Mouse (Mus musculus) limb, embryonic 12.5 days (tissue): ENCODE measurements around the gene Ndufa4l2. TPM values are rescaled to one million over a fixed set of nuclear protein-coding genes. Genes with fewer than 3 reads are reported as not detected.

Experiments used
- ATAC-seq: fragments of 200-750 bp; cut with Nextera tagmentation; 2 replicates; pipeline ENCODE4 v1.8.0; 2017; ENCODE audit warnings: low read depth, moderate TSS enrichment; ENCODE audit not compliant: insufficient number of reproducible peaks, insufficient read depth, low FRiP score, low TSS enrichment
- H3K27ac ChIP-seq: fragments of 300-500 bp; sonication (generic); 2 replicates; pipeline ENCODE4 v1.5.1; 2016; ENCODE audit warnings: mild to moderate bottlenecking, moderate library complexity
- H3K27me3 ChIP-seq: fragments of 300-500 bp; sonication (generic); 2 replicates; pipeline ENCODE4 v1.6.1; 2016; ENCODE audit warnings: mild to moderate bottlenecking, moderate library complexity
- H3K36me3 ChIP-seq: fragments of 300-500 bp; sonication (generic); 2 replicates; pipeline ENCODE4 v1.6.1; 2016; ENCODE audit warnings: mild to moderate bottlenecking, moderate library complexity
- H3K4me1 ChIP-seq: fragments of 300-500 bp; sonication (generic); replicated peaks from 2 replicates; pipeline ENCODE4 v1.6.1; 2016
- H3K4me2 ChIP-seq: fragments of 300-500 bp; sonication (generic); 2 replicates; pipeline ENCODE4 v1.6.1; 2016; ENCODE audit warnings: mild to moderate bottlenecking, moderate library complexity
- H3K4me3 ChIP-seq: fragments of 300-500 bp; sonication (generic); replicated peaks from 2 replicates; pipeline ENCODE4 v1.5.1; 2016; ENCODE audit warnings: mild to moderate bottlenecking
- H3K9ac ChIP-seq: fragments of 300-500 bp; sonication (generic); replicated peaks from 2 replicates; pipeline ENCODE4 v1.6.1; 2016; ENCODE audit warnings: mild to moderate bottlenecking, moderate library complexity
- H3K9me3 ChIP-seq: fragments of 300-500 bp; sonication (generic); 2 replicates; pipeline ENCODE4 v1.6.1; 2016; ENCODE audit warnings: mild to moderate bottlenecking, moderate library complexity
- WGBS: fragments of 180-500 bp; shearing (Covaris S2); methylation state at CpG from one replicate; pipeline ENCODE4 v1.1.7; 2016; 5-methylcytosine and 5-hydroxymethylcytosine counted together
- polyA plus RNA-seq: library from polyadenylated mRNA; unstranded; fragments of >200 nt; fragmentation: Nextera tagmentation; extraction: Ambion mirVana; gene quantifications from 2 replicates; pipeline ENCODE4 v1.2.1, GENCODE M21; 2016

Ndufa4l2 gene
- 0.60 and 1.6 TPM in 2 replicates for polyA plus RNA-seq

GRCm38 (mm10) chr10:127514764-127515163 is at the start of gene Ndufa4l2:
Gene Ndufa4l2 (plus strand): TSS chr10:127514967.
- no peak for ATAC-seq
- Histone ChIP-seq H3K4me2 (peak within 1 kb of the TSS; percentile 95), H3K36me3 (peaks cover 28% of the 10 kb centered on the region), H3K4me1 (peaks cover 79% of the 10 kb centered on the region), H3K27ac (no peak within 1 kb of the TSS), H3K9ac (peak within 1 kb of the TSS; percentile 12; the same call in 1 of the 2 replicates), H3K27me3 (peaks cover 83% of the 10 kb centered on the region), H3K4me3 (peak within 1 kb of the TSS; percentile 50), H3K9me3 (no peaks in the 10 kb centered on the region)
- 11% methylated on average over 6 of the region's 6 CpGs for WGBS

DNA sequence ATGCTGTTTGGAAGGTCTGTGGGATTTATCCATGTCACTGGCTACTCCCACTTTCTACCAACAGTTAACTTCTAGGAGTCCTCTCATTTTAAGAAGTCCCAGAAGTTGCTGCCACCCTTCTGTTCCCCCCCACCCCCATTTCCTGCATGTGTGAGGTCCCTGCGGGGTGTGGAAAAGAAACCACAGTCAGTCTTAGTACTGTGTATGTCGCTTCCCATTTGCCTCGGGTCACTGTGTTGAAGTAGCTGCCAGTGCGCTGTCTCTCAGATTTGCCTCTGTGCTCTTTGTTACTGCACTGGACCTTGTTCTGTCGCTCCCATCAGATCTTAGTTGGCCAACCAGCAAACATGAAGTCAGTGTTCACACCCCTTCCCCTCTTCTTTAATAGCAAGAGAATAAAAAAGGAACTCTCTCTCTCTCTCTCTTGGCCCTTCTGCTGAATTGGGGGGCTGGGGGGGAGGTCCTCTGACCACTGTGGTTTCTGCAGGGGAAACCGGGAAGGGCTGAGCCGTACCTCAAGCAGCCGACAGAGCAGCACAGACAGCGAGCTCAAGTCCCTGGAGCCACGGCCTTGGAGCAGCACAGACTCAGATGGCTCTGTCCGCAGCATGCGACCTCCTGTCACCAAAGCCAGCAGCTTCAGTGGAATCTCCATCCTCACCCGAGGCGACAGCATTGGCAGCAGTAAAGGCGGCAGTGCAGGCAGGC is 43.3 kb upstream of the Ndufa4l2 start:
- no peak overlapping the region; the same call in 1 of the 2 replicates for H3K9ac ChIP-seq
- WGBS = 54% methylated on average over 15 of the region's 15 CpGs

GRCm38 (mm10) chr10:127472722-127473121 is 42.0 kb upstream of the Ndufa4l2 start:
- H3K4me3 ChIP-seq = no peak overlapping the region
- H3K4me1 ChIP-seq = peaks cover 12% of the 10 kb centered on the region
- H3K27ac ChIP-seq = no peak overlapping the region
- H3K9ac ChIP-seq = no peak overlapping the region
- H3K9me3 ChIP-seq = no peaks in the 10 kb centered on the region
- no peaks in the 10 kb centered on the region for H3K27me3 ChIP-seq
- ATAC-seq = no peak
- WGBS = 80% methylated on average over 9 of the region's 9 CpGs
- H3K36me3 ChIP-seq = peaks cover 74% of the 10 kb centered on the region
- H3K4me2 ChIP-seq = no peak overlapping the region

More for the DNA sequence above, 43.3 kb upstream of the Ndufa4l2 start:
- Histone ChIP-seq H3K27ac (no peak overlapping the region; the same call in 1 of the 2 replicates), H3K27me3 (no peaks in the 10 kb centered on the region), H3K4me1 (peaks cover 12% of the 10 kb centered on the region), H3K4me2 (no peak overlapping the region), H3K9me3 (no peaks in the 10 kb centered on the region), H3K36me3 (peaks cover 68% of the 10 kb centered on the region), H3K4me3 (no peak overlapping the region)
- ATAC-seq = no peak

- ATAC-seq = no peak
- Histone ChIP-seq H3K27ac (no peak overlapping the region), H3K27me3 (no peaks in the 10 kb centered on the region), H3K4me1 (peaks cover 12% of the 10 kb centered on the region), H3K36me3 (peaks cover 75% of the 10 kb centered on the region), H3K4me3 (no peak overlapping the region), H3K9ac (no peak overlapping the region), H3K9me3 (no peaks in the 10 kb centered on the region), H3K4me2 (no peak overlapping the region)
- 97% methylated on average over 4 of the region's 4 CpGs for WGBS
Measured at GRCm38 (mm10) chr10:127475175-127475574, 39.6 kb upstream of the Ndufa4l2 start.

GRCm38 (mm10) chr10:127476541-127476940 is 38.2 kb upstream of the Ndufa4l2 start:
- no peak for ATAC-seq
- Histone ChIP-seq H3K4me3 (no peak overlapping the region), H3K4me2 (no peak overlapping the region), H3K9me3 (no peaks in the 10 kb centered on the region), H3K4me1 (peaks cover 5% of the 10 kb centered on the region), H3K27ac (no peak overlapping the region), H3K27me3 (no peaks in the 10 kb centered on the region), H3K36me3 (peaks cover 81% of the 10 kb centered on the region), H3K9ac (no peak overlapping the region)
- WGBS = 77% methylated on average over 3 of the region's 3 CpGs

- H3K27ac ChIP-seq = no peak overlapping the region
- H3K27me3 ChIP-seq = no peaks in the 10 kb centered on the region
- no peaks in the 10 kb centered on the region for H3K4me1 ChIP-seq
- H3K4me3 ChIP-seq = no peak overlapping the region
- no peak overlapping the region for H3K9ac ChIP-seq
- WGBS = 83% methylated on average over 7 of the region's 7 CpGs
- no peak overlapping the region for H3K4me2 ChIP-seq
- no peaks in the 10 kb centered on the region for H3K9me3 ChIP-seq
- peaks cover 79% of the 10 kb centered on the region for H3K36me3 ChIP-seq
- ATAC-seq = no peak
Measured at GRCm38 (mm10) chr10:127477301-127477700, 37.5 kb upstream of the Ndufa4l2 start.

- ATAC-seq = no peak
- no peaks in the 10 kb centered on the region for H3K27me3 ChIP-seq
- no peaks in the 10 kb centered on the region for H3K9me3 ChIP-seq
- WGBS = 95% methylated on average over 4 of the region's 4 CpGs
- H3K4me1 ChIP-seq = no peaks in the 10 kb centered on the region
- no peak overlapping the region for H3K4me2 ChIP-seq
- H3K36me3 ChIP-seq = peaks cover 76% of the 10 kb centered on the region
- no peak overlapping the region for H3K27ac ChIP-seq
- H3K9ac ChIP-seq = no peak overlapping the region
- H3K4me3 ChIP-seq = no peak overlapping the region
Measured at GRCm38 (mm10) chr10:127479131-127479530, 35.6 kb upstream of the Ndufa4l2 start.

- H3K9me3 ChIP-seq = no peaks in the 10 kb centered on the region
- no peak overlapping the region for H3K9ac ChIP-seq
- ATAC-seq = no peak
- H3K36me3 ChIP-seq = peaks cover 77% of the 10 kb centered on the region
- H3K4me2 ChIP-seq = no peak overlapping the region
- no peaks in the 10 kb centered on the region for H3K27me3 ChIP-seq
- no peak overlapping the region for H3K4me3 ChIP-seq
- WGBS = 85% methylated on average over 19 of the region's 19 CpGs
- no peak overlapping the region for H3K27ac ChIP-seq
- H3K4me1 ChIP-seq = no peaks in the 10 kb centered on the region
Measured at GRCm38 (mm10) chr10:127480833-127481813, 33.6 kb upstream of the Ndufa4l2 start.

DNA sequence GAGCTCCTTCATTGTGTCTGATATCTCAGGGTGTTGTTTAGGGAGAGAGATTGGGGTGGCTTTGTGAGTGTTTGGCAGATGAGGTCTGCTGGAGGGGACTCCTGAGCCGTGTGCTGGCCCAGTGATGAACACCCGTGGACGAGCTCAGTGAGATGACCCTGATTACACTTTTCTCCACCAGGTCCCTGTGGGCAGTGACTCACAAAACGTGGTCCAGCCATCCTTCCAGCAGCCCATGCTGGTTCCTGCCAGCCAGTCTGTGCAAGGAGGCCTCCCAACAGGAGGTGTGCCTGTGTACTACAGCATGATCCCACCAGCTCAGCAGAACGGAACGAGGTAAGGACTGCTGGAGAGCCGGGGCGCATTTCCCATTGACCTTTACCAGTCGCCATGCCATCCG is 29.5 kb upstream of the Ndufa4l2 start:
- Histone ChIP-seq H3K4me2 (no peak overlapping the region), H3K4me1 (no peaks in the 10 kb centered on the region), H3K9me3 (no peaks in the 10 kb centered on the region), H3K27ac (no peak overlapping the region), H3K9ac (no peak overlapping the region), H3K27me3 (no peaks in the 10 kb centered on the region), H3K36me3 (peaks cover 82% of the 10 kb centered on the region), H3K4me3 (no peak overlapping the region)
- no peak for ATAC-seq
- 91% methylated on average over 10 of the region's 10 CpGs for WGBS

DNA sequence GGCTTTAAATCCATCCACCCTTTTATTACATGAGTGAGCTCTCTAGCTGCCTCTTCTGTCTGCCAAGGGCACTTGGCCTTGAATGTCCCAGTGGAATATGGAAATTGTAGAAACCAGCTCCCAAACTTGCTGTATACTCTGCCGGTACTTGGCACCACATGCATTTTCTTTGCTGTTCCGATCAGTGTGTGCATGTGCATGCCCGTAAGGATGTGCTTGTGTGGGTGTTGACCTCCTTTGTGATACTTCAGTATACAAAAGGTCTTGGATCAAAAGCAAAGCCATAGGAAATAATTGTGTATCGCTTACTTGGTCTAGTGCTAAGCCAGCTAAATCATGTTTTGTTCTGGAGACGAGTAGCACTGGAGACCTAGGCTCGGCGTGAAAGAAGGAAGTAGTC is 25.9 kb upstream of the Ndufa4l2 start:
- 87% methylated on average over 7 of the region's 7 CpGs for WGBS
- no peaks in the 10 kb centered on the region for H3K9me3 ChIP-seq
- H3K4me2 ChIP-seq = no peak overlapping the region
- H3K27ac ChIP-seq = no peak overlapping the region
- peaks cover 90% of the 10 kb centered on the region for H3K36me3 ChIP-seq
- no peak overlapping the region for H3K9ac ChIP-seq
- no peak for ATAC-seq
- no peaks in the 10 kb centered on the region for H3K4me1 ChIP-seq
- no peak overlapping the region for H3K4me3 ChIP-seq
- H3K27me3 ChIP-seq = no peaks in the 10 kb centered on the region
